Mouse (Mus musculus): ENCODE measurements around the gene Foxk2. TPM values are rescaled to one million over a fixed set of nuclear protein-coding genes. Genes with fewer than 3 reads are reported as not detected.

Foxk2 gene
- polyA plus RNA-seq, 1 experiment, result 41.7 TPM

GRCm38 (mm10) chr11:121278011-121278410 is 18.2 kb downstream of the Foxk2 start:
- TF ChIP-seq USF1 (IDR thresholded peaks at IDR 0.05; ENCODE audit: low read depth) (no peak), CEBPB (IDR thresholded peaks at IDR 0.05; ENCODE audit: insufficient read depth, poor library complexity, severe bottlenecking) (no peak), SRF (IDR thresholded peaks at IDR 0.05; ENCODE audit: control insufficient read depth, insufficient read length, low read depth) (no peak), MYOG (IDR thresholded peaks at IDR 0.05; ENCODE audit: control insufficient read depth in 1 of 3, insufficient read depth in 1 of 3, insufficient read length in 2 of 3, low read depth in 2 of 3) (no peak), TCF12 (IDR thresholded peaks at IDR 0.05; ENCODE audit: insufficient read depth, poor library complexity, severe bottlenecking) (no peak), POLR2A (IDR thresholded peaks at IDR 0.05; ENCODE audit: insufficient read length, low read depth) (no peak), E2F4 (IDR thresholded peaks at IDR 0.05; ENCODE audit: insufficient read depth) (no peak), REST (IDR thresholded peaks at IDR 0.05; ENCODE audit: insufficient read depth, insufficient read length) (no peak), MYOD1 (IDR thresholded peaks at IDR 0.05; ENCODE audit: control insufficient read depth in 1 of 3, insufficient read length in 2 of 3, low read depth in 2 of 3) (no peak), POLR2AphosphoS2 (IDR thresholded peaks at IDR 0.05; ENCODE audit: insufficient read length, low read depth) (no peak), TCF3 (IDR thresholded peaks at IDR 0.05; ENCODE audit: insufficient read length, low read depth) (no peak), MAX (IDR thresholded peaks at IDR 0.05; ENCODE audit: low read depth) (no peak)
- Histone ChIP-seq H3K36me3 (ENCODE audit: control insufficient read depth, insufficient read depth) (peaks cover 1% of the 10 kb centered on the region), H3K4me2 (ENCODE audit: low read depth) (no peak overlapping the region), H3K27me3 (ENCODE audit: control insufficient read depth, insufficient read depth, insufficient read length) (no peaks in the 10 kb centered on the region), H3K79me2 (ENCODE audit: control insufficient read depth, insufficient read depth) (peaks cover 96% of the 10 kb centered on the region), H3K4me3 (no peak overlapping the region), H3ac (ENCODE audit: control insufficient read depth, insufficient read length) (no peak overlapping the region)

GRCm38 (mm10) chr11:121282911-121283310 is 23.1 kb downstream of the Foxk2 start:
- no peak overlapping the region for H3ac ChIP-seq (ENCODE audit: control insufficient read depth, insufficient read length)
- no peak overlapping the region for H3K4me2 ChIP-seq (ENCODE audit: low read depth)
- TF ChIP-seq TCF3 (IDR thresholded peaks at IDR 0.05; ENCODE audit: insufficient read length, low read depth) (no peak), E2F4 (IDR thresholded peaks at IDR 0.05; ENCODE audit: insufficient read depth) (no peak), MYOD1 (IDR thresholded peaks at IDR 0.05; ENCODE audit: control insufficient read depth in 1 of 3, insufficient read length in 2 of 3, low read depth in 2 of 3) (no peak), MYOG (IDR thresholded peaks at IDR 0.05; ENCODE audit: control insufficient read depth in 1 of 3, insufficient read depth in 1 of 3, insufficient read length in 2 of 3, low read depth in 2 of 3) (no peak), TCF12 (IDR thresholded peaks at IDR 0.05; ENCODE audit: insufficient read depth, poor library complexity, severe bottlenecking) (no peak), USF1 (IDR thresholded peaks at IDR 0.05; ENCODE audit: low read depth) (no peak), SRF (IDR thresholded peaks at IDR 0.05; ENCODE audit: control insufficient read depth, insufficient read length, low read depth) (no peak), MAX (IDR thresholded peaks at IDR 0.05; ENCODE audit: low read depth) (no peak), POLR2AphosphoS2 (IDR thresholded peaks at IDR 0.05; ENCODE audit: insufficient read length, low read depth) (no peak), CEBPB (IDR thresholded peaks at IDR 0.05; ENCODE audit: insufficient read depth, poor library complexity, severe bottlenecking) (no peak), POLR2A (IDR thresholded peaks at IDR 0.05; ENCODE audit: insufficient read length, low read depth) (no peak), REST (IDR thresholded peaks at IDR 0.05; ENCODE audit: insufficient read depth, insufficient read length) (no peak)
- H3K79me2 ChIP-seq (ENCODE audit: control insufficient read depth, insufficient read depth), result peaks cover 70% of the 10 kb centered on the region
- H3K4me3 ChIP-seq, result no peak overlapping the region
- H3K27me3 ChIP-seq (ENCODE audit: control insufficient read depth, insufficient read depth, insufficient read length), result no peaks in the 10 kb centered on the region
- peaks cover 22% of the 10 kb centered on the region for H3K36me3 ChIP-seq (ENCODE audit: control insufficient read depth, insufficient read depth)

GRCm38 (mm10) chr11:121289859-121290258 is 30.1 kb downstream of the Foxk2 start:
- TF ChIP-seq USF1 (IDR thresholded peaks at IDR 0.05; ENCODE audit: low read depth), result no peak
- no peak for TF ChIP-seq MYOG (IDR thresholded peaks at IDR 0.05; ENCODE audit: control insufficient read depth in 1 of 3, insufficient read depth in 1 of 3, insufficient read length in 2 of 3, low read depth in 2 of 3)
- TF ChIP-seq REST (IDR thresholded peaks at IDR 0.05; ENCODE audit: insufficient read depth, insufficient read length), result no peak
- TF ChIP-seq MAX (IDR thresholded peaks at IDR 0.05; ENCODE audit: low read depth), result no peak
- no peak for TF ChIP-seq TCF12 (IDR thresholded peaks at IDR 0.05; ENCODE audit: insufficient read depth, poor library complexity, severe bottlenecking)
- TF ChIP-seq POLR2AphosphoS2 (IDR thresholded peaks at IDR 0.05; ENCODE audit: insufficient read length, low read depth), result no peak
- TF ChIP-seq MYOD1 (IDR thresholded peaks at IDR 0.05; ENCODE audit: control insufficient read depth in 1 of 3, insufficient read length in 2 of 3, low read depth in 2 of 3), result no peak
- no peak for TF ChIP-seq CEBPB (IDR thresholded peaks at IDR 0.05; ENCODE audit: insufficient read depth, poor library complexity, severe bottlenecking)
- no peak for TF ChIP-seq TCF3 (IDR thresholded peaks at IDR 0.05; ENCODE audit: insufficient read length, low read depth)
- no peak for TF ChIP-seq E2F4 (IDR thresholded peaks at IDR 0.05; ENCODE audit: insufficient read depth)
- TF ChIP-seq SRF (IDR thresholded peaks at IDR 0.05; ENCODE audit: control insufficient read depth, insufficient read length, low read depth), result no peak
- no peak for TF ChIP-seq POLR2A (IDR thresholded peaks at IDR 0.05; ENCODE audit: insufficient read length, low read depth)

GRCm38 (mm10) chr11:121294771-121295170 is 35.0 kb downstream of the Foxk2 start:
- TF ChIP-seq POLR2A (IDR thresholded peaks at IDR 0.05; ENCODE audit: insufficient read length, low read depth) (no peak), MYOD1 (IDR thresholded peaks at IDR 0.05; ENCODE audit: control insufficient read depth in 1 of 3, insufficient read length in 2 of 3, low read depth in 2 of 3) (no peak), POLR2AphosphoS2 (IDR thresholded peaks at IDR 0.05; ENCODE audit: insufficient read length, low read depth) (no peak), TCF12 (IDR thresholded peaks at IDR 0.05; ENCODE audit: insufficient read depth, poor library complexity, severe bottlenecking) (no peak), MYOG (IDR thresholded peaks at IDR 0.05; ENCODE audit: control insufficient read depth in 1 of 3, insufficient read depth in 1 of 3, insufficient read length in 2 of 3, low read depth in 2 of 3) (no peak), E2F4 (IDR thresholded peaks at IDR 0.05; ENCODE audit: insufficient read depth) (no peak), CEBPB (IDR thresholded peaks at IDR 0.05; ENCODE audit: insufficient read depth, poor library complexity, severe bottlenecking) (no peak), SRF (IDR thresholded peaks at IDR 0.05; ENCODE audit: control insufficient read depth, insufficient read length, low read depth) (no peak), TCF3 (IDR thresholded peaks at IDR 0.05; ENCODE audit: insufficient read length, low read depth) (no peak), USF1 (IDR thresholded peaks at IDR 0.05; ENCODE audit: low read depth) (no peak), MAX (IDR thresholded peaks at IDR 0.05; ENCODE audit: low read depth) (no peak), REST (IDR thresholded peaks at IDR 0.05; ENCODE audit: insufficient read depth, insufficient read length) (no peak)
- H3K79me2 ChIP-seq (ENCODE audit: control insufficient read depth, insufficient read depth), result peaks cover 25% of the 10 kb centered on the region
- H3K27me3 ChIP-seq (ENCODE audit: control insufficient read depth, insufficient read depth, insufficient read length), result no peaks in the 10 kb centered on the region
- H3K4me3 ChIP-seq, result no peak overlapping the region
- H3K36me3 ChIP-seq (ENCODE audit: control insufficient read depth, insufficient read depth), result peaks cover 64% of the 10 kb centered on the region
- H3ac ChIP-seq (ENCODE audit: control insufficient read depth, insufficient read length), result no peak overlapping the region
- H3K4me2 ChIP-seq (ENCODE audit: low read depth), result no peak overlapping the region

More at GRCm38 (mm10) chr11:121289859-121290258, 30.1 kb downstream of the Foxk2 start:
- Histone ChIP-seq H3ac (ENCODE audit: control insufficient read depth, insufficient read length) (no peak overlapping the region), H3K79me2 (ENCODE audit: control insufficient read depth, insufficient read depth) (peaks cover 25% of the 10 kb centered on the region), H3K4me2 (ENCODE audit: low read depth) (no peak overlapping the region), H3K36me3 (ENCODE audit: control insufficient read depth, insufficient read depth) (peaks cover 71% of the 10 kb centered on the region), H3K27me3 (ENCODE audit: control insufficient read depth, insufficient read depth, insufficient read length) (no peaks in the 10 kb centered on the region), H3K4me3 (no peak overlapping the region)
